Mouse (Mus musculus): Measurements from ENCODE around the gene Vmn1r83. TPM values are rescaled to one million over a fixed set of nuclear protein-coding genes. Genes with fewer than 3 reads are reported as not detected.

The Vmn1r83 gene
- not detected in 2 replicates for polyA plus RNA-seq (2012; rRNA removed; ENCODE audit: low replicate concordance)

GRCm38 (mm10) chr7:12329381-12329780 is at the start of gene Vmn1r83:
Gene Vmn1r83, minus strand, starts transcription at chr7:12329481.

DNA sequence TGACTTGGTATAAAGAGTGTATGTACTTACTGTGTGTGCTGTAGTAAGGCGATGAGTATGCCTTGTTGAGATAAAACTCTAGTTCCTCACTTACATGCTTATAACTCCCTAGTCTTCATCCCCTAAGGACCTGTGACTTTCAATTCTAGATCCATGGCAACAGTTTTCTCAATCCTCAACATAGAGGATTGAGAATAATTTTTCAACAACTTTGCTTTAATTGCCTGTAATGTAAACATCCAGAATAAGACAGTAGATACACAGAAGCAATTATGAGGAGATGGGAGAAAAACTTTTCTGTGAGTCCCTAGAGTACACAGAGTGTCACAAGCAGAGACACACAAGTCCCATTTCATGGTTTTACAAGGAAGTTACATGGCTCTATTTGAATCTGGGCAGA is 39.9 kb upstream of the Vmn1r83 start, which contains the start of gene Vmn1r84:
Gene Vmn1r84, minus strand, starts transcription at position 101 of the 400 bp plus-strand sequence.

GRCm38 (mm10) chr7:12300130-12300529 is 29.2 kb downstream of the Vmn1r83 start, which contains the start of gene Vmn1r82:
Gene Vmn1r82, plus strand, starts transcription at chr7:12300430.

Other genes with a start within 250 kb of the Vmn1r83 start
- not detected in 2 replicates for gene Vmn1r78, start 179.2 kb downstream of the Vmn1r83 start, polyA plus RNA-seq (2012; rRNA removed; ENCODE audit: low replicate concordance)
- not detected in 2 replicates for gene Vmn1r79, start 158.2 kb downstream of the Vmn1r83 start, polyA plus RNA-seq (2012; rRNA removed; ENCODE audit: low replicate concordance)
- gene Vmn1r80, start 140.2 kb downstream of the Vmn1r83 start, polyA plus RNA-seq (2012; rRNA removed; ENCODE audit: low replicate concordance) = not detected in 2 replicates
- not detected in 2 replicates for gene Vmn1r81, start 61.2 kb downstream of the Vmn1r83 start, polyA plus RNA-seq (2012; rRNA removed; ENCODE audit: low replicate concordance)
- gene Vmn1r82, start 29.1 kb downstream of the Vmn1r83 start, polyA plus RNA-seq (2012; rRNA removed; ENCODE audit: low replicate concordance) = not detected in 2 replicates
- not detected in 2 replicates for gene Vmn1r84, start 39.8 kb upstream of the Vmn1r83 start, polyA plus RNA-seq (2012; rRNA removed; ENCODE audit: low replicate concordance)
- 0.08 and 0.48 TPM in 2 replicates for gene Zfp551, start 93.3 kb upstream of the Vmn1r83 start, polyA plus RNA-seq (2012; rRNA removed; ENCODE audit: low replicate concordance)
- 1.0 and 2.1 TPM in 2 replicates for gene Zfp606, start 148.8 kb upstream of the Vmn1r83 start, polyA plus RNA-seq (2012; rRNA removed; ENCODE audit: low replicate concordance)
- gene 2900092C05Rik, start 183.0 kb upstream of the Vmn1r83 start, polyA plus RNA-seq (2012; rRNA removed; ENCODE audit: low replicate concordance) = not detected in 2 replicates

Data from duodenum, adult 2 months (tissue).